Mouse (Mus musculus): ENCODE results near the gene Ggt5.

Ggt5 gene

GRCm38 (mm10) chr10:75620818-75621217 lies 31.7 kb downstream of the Ggt5 start:
- DNase-seq (ENCODE audit: low read depth, low spot score) = no peak

- DNase-seq (ENCODE audit: low read depth, low spot score) = no peak
Measured at GRCm38 (mm10) chr10:75625920-75626319, 36.8 kb downstream of the Ggt5 start.

- DNase-seq (ENCODE audit: low read depth, low spot score) = no peak
Measured at GRCm38 (mm10) chr10:75626991-75627390, 37.9 kb downstream of the Ggt5 start.

- DNase-seq (ENCODE audit: low read depth, low spot score) = no peak
Measured at GRCm38 (mm10) chr10:75627490-75627889, 38.4 kb downstream of the Ggt5 start.

- DNase-seq (ENCODE audit: low read depth, low spot score) = no peak
Measured at GRCm38 (mm10) chr10:75632633-75633032, 43.5 kb downstream of the Ggt5 start.

- no peak for DNase-seq (ENCODE audit: low read depth, low spot score)
Measured at GRCm38 (mm10) chr10:75633048-75633447, 43.9 kb downstream of the Ggt5 start.

GRCm38 (mm10) chr10:75633576-75634139 lies 44.5 kb downstream of the Ggt5 start:
- no peak for DNase-seq (ENCODE audit: low read depth, low spot score)

GRCm38 (mm10) chr10:75634610-75635009 lies 45.5 kb downstream of the Ggt5 start:
- no peak for DNase-seq (ENCODE audit: low read depth, low spot score)

GRCm38 (mm10) chr10:75635019-75635692 lies 46.0 kb downstream of the Ggt5 start:
- no peak for DNase-seq (ENCODE audit: low read depth, low spot score)

- peak; percentile 67 for DNase-seq (ENCODE audit: low read depth, low spot score)
Measured at GRCm38 (mm10) chr10:75635693-75636055, 46.5 kb downstream of the Ggt5 start.

- no peak for DNase-seq (ENCODE audit: low read depth, low spot score)
Measured at GRCm38 (mm10) chr10:75636084-75636786, 47.1 kb downstream of the Ggt5 start.

- DNase-seq (ENCODE audit: low read depth, low spot score) = no peak
Measured at GRCm38 (mm10) chr10:75637711-75638110, 48.6 kb downstream of the Ggt5 start.

- no peak for DNase-seq (ENCODE audit: low read depth, low spot score)
Measured at GRCm38 (mm10) chr10:75641721-75642222, 52.6 kb downstream of the Ggt5 start.

- no peak for DNase-seq (ENCODE audit: low read depth, low spot score)
Measured at GRCm38 (mm10) chr10:75642436-75642835, 53.3 kb downstream of the Ggt5 start.

GRCm38 (mm10) chr10:75642891-75643290 lies 53.8 kb downstream of the Ggt5 start:
- no peak for DNase-seq (ENCODE audit: low read depth, low spot score)

GRCm38 (mm10) chr10:75643741-75644343 lies 54.7 kb downstream of the Ggt5 start, which contains the start of gene Susd2:
TSS of gene Susd2 (minus strand) at chr10:75644008.
- DNase-seq (ENCODE audit: low read depth, low spot score) = peak; percentile 78

GRCm38 (mm10) chr10:75645616-75646015 lies 56.5 kb downstream of the Ggt5 start:
- DNase-seq (ENCODE audit: low read depth, low spot score) = no peak

GRCm38 (mm10) chr10:75646406-75646805 lies 57.3 kb downstream of the Ggt5 start:
- DNase-seq (ENCODE audit: low read depth, low spot score) = no peak

- DNase-seq (ENCODE audit: low read depth, low spot score) = no peak
Measured at GRCm38 (mm10) chr10:75647362-75647761, 58.2 kb downstream of the Ggt5 start.

- DNase-seq (ENCODE audit: low read depth, low spot score) = no peak
Measured at GRCm38 (mm10) chr10:75648091-75648490, 59.0 kb downstream of the Ggt5 start.

GRCm38 (mm10) chr10:75649001-75649400 lies 59.9 kb downstream of the Ggt5 start:
- DNase-seq (ENCODE audit: low read depth, low spot score) = no peak

GRCm38 (mm10) chr10:75649406-75649995 lies 60.4 kb downstream of the Ggt5 start:
- DNase-seq (ENCODE audit: low read depth, low spot score) = no peak
